Mouse (Mus musculus): ENCODE results near the gene 2810459M11Rik. TPM values are rescaled to one million over a fixed set of nuclear protein-coding genes. Genes with fewer than 3 reads are reported as not detected.

2810459M11Rik gene
- polyA plus RNA-seq, 1 experiment from 2014 or later, result 8.0 TPM

DNA sequence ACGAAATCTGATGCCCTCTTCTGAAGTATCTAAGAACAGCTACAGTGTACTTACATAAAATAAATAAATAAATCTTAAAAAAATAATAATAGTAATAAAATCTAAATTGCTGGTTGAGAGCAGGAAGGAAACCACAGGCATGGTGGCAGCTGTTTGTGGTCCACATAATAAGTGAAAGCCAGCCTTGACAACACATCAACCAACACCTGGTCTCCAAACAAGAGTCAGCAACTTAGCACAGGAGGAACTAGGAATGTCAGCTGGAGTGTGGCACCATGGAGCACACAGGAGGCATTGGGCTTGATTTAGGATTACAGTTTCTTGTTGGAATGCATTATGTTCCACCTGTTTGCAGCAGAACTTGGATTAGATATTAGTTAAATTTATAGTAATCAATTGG, 59.4 kb downstream of the 2810459M11Rik start:
- Histone ChIP-seq H3K4me3 (ENCODE audit: low read depth, low read length) (no peak overlapping the region), H3K36me3 (ENCODE audit: control insufficient read depth, insufficient read depth, low read length) (no peaks in the 10 kb centered on the region), H3K9ac (ENCODE audit: low read length) (no peak overlapping the region), H3K4me1 (replicated peaks; ENCODE audit: control insufficient read depth, insufficient read depth) (no peaks in the 10 kb centered on the region), H3K9me3 (ENCODE audit: control insufficient read depth, low read length) (no peaks in the 10 kb centered on the region), H3K4me2 (replicated peaks; ENCODE audit: low read depth) (no peak overlapping the region), H3K27me3 (ENCODE audit: control insufficient read depth, insufficient read depth, low read length) (no peaks in the 10 kb centered on the region), H3K27ac (replicated peaks) (no peak overlapping the region)
- 100% methylated on average over 1 of the region's 1 CpGs for WGBS
- DNase-seq (ENCODE audit: low spot score), result no peak
- no peak for TF ChIP-seq CTCF (IDR thresholded peaks at IDR 0.05; ENCODE audit: low read depth)
- TF ChIP-seq EP300 (optimal IDR thresholded peaks at IDR 0.05), result no peak
- ATAC-seq (ENCODE audit: low FRiP score, low TSS enrichment), result no peak

Other genes starting within 250 kb of the 2810459M11Rik start
- 134 and 147 TPM in 2 replicates for gene Itm2c, start 151.6 kb upstream of the 2810459M11Rik start, polyA plus RNA-seq (2015; fragmentation: Nextera tagmentation; extraction: Ambion mirVana)
- gene 4933407L21Rik, start 117.4 kb upstream of the 2810459M11Rik start, polyA plus RNA-seq (2015; fragmentation: Nextera tagmentation; extraction: Ambion mirVana), result 0.16 and 0.18 TPM in 2 replicates
- gene Gpr55, start 84.9 kb upstream of the 2810459M11Rik start, polyA plus RNA-seq (2015; fragmentation: Nextera tagmentation; extraction: Ambion mirVana), result 0.08 and 0.16 TPM in 2 replicates
- not detected in 2 replicates for gene Spata3, start 29.0 kb upstream of the 2810459M11Rik start, polyA plus RNA-seq (2015; fragmentation: Nextera tagmentation; extraction: Ambion mirVana)
- gene Psmd1, start 18.5 kb downstream of the 2810459M11Rik start, polyA plus RNA-seq (2015; fragmentation: Nextera tagmentation; extraction: Ambion mirVana), result 86.8 and 90.7 TPM in 2 replicates
- 3.0 and 3.1 TPM in 2 replicates for gene Htr2b, start 66.1 kb downstream of the 2810459M11Rik start, polyA plus RNA-seq (2015; fragmentation: Nextera tagmentation; extraction: Ambion mirVana)
- 0.31 TPM in 1 of 2 replicates, not detected in the other for gene Gm21972, start 87.8 kb downstream of the 2810459M11Rik start, polyA plus RNA-seq (2015; fragmentation: Nextera tagmentation; extraction: Ambion mirVana)
- gene Armc9, start 108.9 kb downstream of the 2810459M11Rik start, polyA plus RNA-seq (2015; fragmentation: Nextera tagmentation; extraction: Ambion mirVana), result 7.3 and 7.9 TPM in 2 replicates

Measured in stomach, postnatal 0 days (tissue).